Mouse (Mus musculus) liver, embryonic 11.5 days (tissue): ENCODE measurements around the gene Btbd35f26. TPM values are rescaled to one million over a fixed set of nuclear protein-coding genes. Genes with fewer than 3 reads are reported as not detected.
"Not testable (repeated sequence)": the region's sequence is repeated elsewhere in the genome, so short reads cannot be mapped to it uniquely, and the experiment has no call there.

Experiments
- ATAC-seq: fragments of 200-750 bp; cut with Nextera tagmentation; replicated peaks from 2 replicates; pipeline ENCODE4 v1.8.0; 2017; ENCODE audit warnings: moderate number of reproducible peaks, mild to moderate bottlenecking, moderate TSS enrichment, moderate library complexity; ENCODE audit not compliant: low FRiP score
- DNase-seq: peaks from one replicate; pipeline ENCODE4 v3.0.0-alpha.2; 2017; ENCODE audit warnings: low spot score
- H3K27ac ChIP-seq: fragments of 300-500 bp; sonication (generic); 2 replicates; pipeline ENCODE4 v1.5.1; 2014; ENCODE audit warnings: mild to moderate bottlenecking, low read depth, low read length, control low read depth
- H3K27me3 ChIP-seq: fragments of 300-500 bp; sonication (generic); replicated peaks from 2 replicates; pipeline ENCODE4 v1.6.1; 2014; ENCODE audit warnings: low read length, mixed read lengths; ENCODE audit not compliant: control insufficient read depth, insufficient read depth
- H3K36me3 ChIP-seq: fragments of 300-500 bp; sonication (generic); 2 replicates; pipeline ENCODE4 v1.6.1; 2014; ENCODE audit warnings: mild to moderate bottlenecking, low read length, moderate library complexity, mixed read lengths; ENCODE audit not compliant: control insufficient read depth, insufficient read depth
- H3K4me1 ChIP-seq: fragments of 300-500 bp; sonication (generic); replicated peaks from 2 replicates; pipeline ENCODE4 v1.6.1; 2014; ENCODE audit warnings: low read length, mixed read lengths; ENCODE audit not compliant: control insufficient read depth, insufficient read depth
- H3K4me2 ChIP-seq: fragments of 300-500 bp; sonication (generic); 2 replicates; pipeline ENCODE4 v1.6.1; 2014; ENCODE audit warnings: mild to moderate bottlenecking, control low read depth, moderate library complexity
- H3K4me3 ChIP-seq: fragments of 300-500 bp; sonication (generic); 2 replicates; pipeline ENCODE4 v1.5.1; 2014; ENCODE audit warnings: low read depth, low read length, control low read depth
- H3K9ac ChIP-seq: fragments of 300-500 bp; sonication (generic); 2 replicates; pipeline ENCODE4 v1.6.1; 2014; ENCODE audit warnings: low read depth, low read length, control low read depth
- H3K9me3 ChIP-seq: fragments of 300-500 bp; sonication (generic); 2 replicates; pipeline ENCODE4 v1.6.1; 2016; ENCODE audit warnings: low read length, inconsistent platforms, mixed read lengths; ENCODE audit not compliant: control insufficient read depth
- WGBS: fragments of 180-500 bp; shearing (Covaris S2); extraction: QIAGEN DNeasy Blood & Tissue Kit; methylation state at CpG from one replicate; pipeline ENCODE4 v1.1.7; 2014; 5-methylcytosine and 5-hydroxymethylcytosine counted together
- polyA plus RNA-seq: library from polyadenylated mRNA; unstranded; fragments of >200 nt; fragmentation: Nextera tagmentation; extraction: Ambion mirVana; gene quantifications from 2 replicates; pipeline ENCODE4 v1.2.1, GENCODE M21; 2014

Btbd35f26 gene
- not detected in 2 replicates for polyA plus RNA-seq

GRCm38 (mm10) chrX:31336154-31336553, at the start of gene Btbd35f26:
Btbd35f26 (plus strand) TSS chrX:31336454.
- not testable (repeated sequence) for ATAC-seq, H3K27me3 ChIP-seq, H3K4me2 ChIP-seq, DNase-seq, H3K4me3 ChIP-seq, H3K9me3 ChIP-seq, H3K36me3 ChIP-seq, H3K9ac ChIP-seq, H3K4me1 ChIP-seq, H3K27ac ChIP-seq
- no CpG with 5 or more reads among the region's 4 CpGs for WGBS

DNA sequence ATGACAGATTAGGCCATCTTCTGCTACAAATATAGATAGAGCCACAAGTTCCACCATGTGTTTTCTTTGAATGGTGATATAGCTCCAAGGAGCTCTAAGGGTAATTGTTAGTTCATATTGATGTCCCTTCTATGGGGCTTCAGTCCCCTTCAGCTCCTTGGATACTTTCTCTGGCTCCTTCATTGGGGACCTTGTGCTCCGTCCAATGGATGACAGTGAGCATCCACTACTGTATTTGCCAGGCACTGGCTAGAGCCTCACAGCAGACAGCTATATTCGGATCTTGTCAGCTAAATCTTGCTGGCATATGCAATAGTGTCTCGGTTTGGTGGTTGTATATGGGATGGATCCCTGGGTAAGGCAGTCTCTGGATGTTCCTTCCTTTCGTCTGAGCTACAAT, 5.7 kb downstream of the Btbd35f26 start:
- not testable (repeated sequence) for H3K9me3 ChIP-seq, H3K4me2 ChIP-seq, H3K4me1 ChIP-seq, H3K9ac ChIP-seq, DNase-seq, H3K27me3 ChIP-seq, ATAC-seq, H3K27ac ChIP-seq, H3K4me3 ChIP-seq, H3K36me3 ChIP-seq
- WGBS = 69% methylated on average over 1 of the region's 4 CpGs

GRCm38 (mm10) chrX:31383818-31384217, 47.6 kb downstream of the Btbd35f26 start, which contains the start of gene Btbd35f19:
Btbd35f19 (minus strand) TSS chrX:31383918.
- not testable (repeated sequence) for ATAC-seq, H3K4me1 ChIP-seq

More at GRCm38 (mm10) chrX:31383818-31384217, 47.6 kb downstream of the Btbd35f26 start, which contains the start of gene Btbd35f19:
- not testable (repeated sequence) for H3K9me3 ChIP-seq, H3K27me3 ChIP-seq, H3K9ac ChIP-seq, H3K4me2 ChIP-seq, H3K27ac ChIP-seq, DNase-seq, H3K4me3 ChIP-seq, H3K36me3 ChIP-seq
- WGBS = no CpG with 5 or more reads among the region's 4 CpGs

Other genes starting within 250 kb of the Btbd35f26 start
- gene Btbd35f29, start 218.8 kb upstream of the Btbd35f26 start, polyA plus RNA-seq = not detected in 2 replicates
- gene Spin2f, start 82.6 kb upstream of the Btbd35f26 start, polyA plus RNA-seq = not detected in 2 replicates
- gene Btbd35f19, start 47.5 kb downstream of the Btbd35f26 start, polyA plus RNA-seq = not detected in 2 replicates
- gene Gm21883, start 237.8 kb downstream of the Btbd35f26 start, polyA plus RNA-seq = not detected in 2 replicates